Mouse (Mus musculus): ENCODE results near the gene Cx3cr1. TPM values are rescaled to one million over a fixed set of nuclear protein-coding genes. Genes with fewer than 3 reads are reported as not detected.

Gene Cx3cr1
- polyA plus RNA-seq, 1 experiment from 2014 or later = 7.8 TPM

DNA sequence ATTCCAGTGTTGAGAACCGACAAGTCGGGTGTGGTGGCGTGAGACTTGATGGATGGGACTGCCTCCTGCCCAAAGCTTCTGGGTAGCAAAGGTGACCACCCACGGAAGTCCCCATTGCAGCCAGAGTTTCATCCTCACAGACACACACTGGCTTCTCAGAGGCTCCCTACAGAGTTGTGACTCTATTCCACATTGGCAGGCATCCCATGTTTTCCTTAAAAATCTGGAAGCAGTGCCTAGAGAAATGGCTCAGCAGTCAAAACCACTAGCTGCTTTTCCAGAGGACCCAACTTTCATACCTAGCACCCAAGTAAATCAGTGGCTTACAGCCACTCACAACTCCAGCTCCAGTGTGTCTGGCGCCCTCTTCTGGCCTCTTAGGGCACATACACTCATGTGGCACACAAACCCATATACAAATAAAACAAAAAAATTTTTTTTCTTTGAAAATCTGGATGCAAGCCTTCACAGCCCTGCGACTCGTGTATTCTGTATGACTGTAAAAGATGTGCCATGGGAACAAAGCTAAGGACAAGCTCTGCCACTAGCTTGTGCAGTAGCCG is 10.9 kb upstream of the Cx3cr1 start:
- no peaks in the 10 kb centered on the region for H3K36me3 ChIP-seq
- H3K4me2 ChIP-seq (replicated peaks) = no peak overlapping the region
- 78% methylated on average over 8 of the region's 8 CpGs for WGBS
- no peaks in the 10 kb centered on the region for H3K27me3 ChIP-seq (replicated peaks)
- ATAC-seq (ENCODE audit: low FRiP score, low read depth) = no peak
- H3K4me1 ChIP-seq = no peaks in the 10 kb centered on the region
- H3K9me3 ChIP-seq = no peaks in the 10 kb centered on the region
- no peak overlapping the region for H3K27ac ChIP-seq
- H3K9ac ChIP-seq = no peak overlapping the region
- H3K4me3 ChIP-seq = no peak overlapping the region

DNA sequence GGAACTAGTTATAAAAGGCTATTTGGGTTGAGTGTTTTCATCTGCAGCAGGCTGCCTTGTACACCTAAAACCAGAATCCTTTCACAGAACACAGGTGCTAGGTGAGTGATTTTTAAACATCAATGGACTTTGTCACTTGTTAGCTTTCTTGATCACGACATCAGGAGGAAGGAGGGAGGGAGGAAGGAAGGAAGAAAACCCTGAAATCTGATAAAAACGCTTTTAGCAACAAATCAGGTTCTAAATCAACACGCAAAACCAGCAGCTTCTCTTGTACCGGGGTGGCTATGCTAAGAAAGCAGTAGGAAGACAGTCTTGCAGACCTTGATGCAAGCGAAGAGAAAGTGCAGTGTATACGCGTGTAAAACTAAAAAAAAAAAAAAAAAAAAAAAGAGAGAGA is 10.2 kb upstream of the Cx3cr1 start:
- H3K9me3 ChIP-seq = no peaks in the 10 kb centered on the region
- no peak for ATAC-seq (ENCODE audit: low FRiP score, low read depth)
- H3K9ac ChIP-seq = no peak overlapping the region
- no peaks in the 10 kb centered on the region for H3K4me1 ChIP-seq
- no peak overlapping the region for H3K4me2 ChIP-seq (replicated peaks)
- no peaks in the 10 kb centered on the region for H3K27me3 ChIP-seq (replicated peaks)
- no peaks in the 10 kb centered on the region for H3K36me3 ChIP-seq
- H3K27ac ChIP-seq = no peak overlapping the region
- H3K4me3 ChIP-seq = no peak overlapping the region
- 83% methylated on average over 7 of the region's 7 CpGs for WGBS

DNA sequence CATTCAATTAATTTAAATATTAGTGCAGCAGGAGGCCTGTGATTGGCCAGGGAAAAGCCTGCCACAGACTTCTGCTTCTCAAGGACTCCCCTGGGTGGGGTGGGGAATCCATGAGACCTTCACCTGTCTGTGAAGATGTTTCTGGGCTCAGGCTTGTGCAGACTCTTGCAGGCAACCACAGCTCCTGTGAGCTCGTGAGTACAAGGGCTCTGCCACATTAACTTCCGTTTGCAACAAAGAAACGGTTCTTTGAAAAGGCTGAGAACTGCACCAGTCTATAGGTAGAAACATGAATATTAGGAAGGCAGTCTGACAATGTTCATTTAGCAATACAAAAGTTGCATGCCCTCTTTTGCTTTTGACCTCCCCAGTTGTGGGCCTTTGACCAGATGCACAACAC is 8.6 kb upstream of the Cx3cr1 start:
- 79% methylated on average over 3 of the region's 3 CpGs for WGBS
- Histone ChIP-seq H3K4me3 (no peak overlapping the region), H3K27ac (no peak overlapping the region), H3K9me3 (no peaks in the 10 kb centered on the region), H3K4me1 (no peaks in the 10 kb centered on the region), H3K4me2 (replicated peaks) (no peak overlapping the region), H3K36me3 (no peaks in the 10 kb centered on the region), H3K9ac (no peak overlapping the region), H3K27me3 (replicated peaks) (no peaks in the 10 kb centered on the region)
- no peak for ATAC-seq (ENCODE audit: low FRiP score, low read depth)

DNA sequence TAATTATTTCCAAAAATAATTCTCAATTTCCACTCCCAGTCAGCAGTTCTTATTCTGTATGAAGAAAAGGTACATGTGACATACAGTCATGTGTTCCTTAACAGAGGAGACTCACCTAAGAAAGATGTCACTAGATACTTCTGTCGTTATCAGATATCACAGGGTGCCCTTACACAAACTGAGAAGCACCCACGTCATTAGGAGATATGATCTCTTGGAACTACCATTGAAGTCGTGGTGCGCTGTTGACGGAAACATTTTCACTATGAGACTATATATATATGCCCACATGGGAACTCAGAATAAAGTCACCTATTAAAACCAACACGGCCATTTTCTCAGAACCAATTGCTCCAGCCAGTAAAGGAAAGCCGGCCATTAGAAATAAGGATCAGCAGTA is 4.8 kb upstream of the Cx3cr1 start:
- 89% methylated on average over 7 of the region's 7 CpGs for WGBS

DNA sequence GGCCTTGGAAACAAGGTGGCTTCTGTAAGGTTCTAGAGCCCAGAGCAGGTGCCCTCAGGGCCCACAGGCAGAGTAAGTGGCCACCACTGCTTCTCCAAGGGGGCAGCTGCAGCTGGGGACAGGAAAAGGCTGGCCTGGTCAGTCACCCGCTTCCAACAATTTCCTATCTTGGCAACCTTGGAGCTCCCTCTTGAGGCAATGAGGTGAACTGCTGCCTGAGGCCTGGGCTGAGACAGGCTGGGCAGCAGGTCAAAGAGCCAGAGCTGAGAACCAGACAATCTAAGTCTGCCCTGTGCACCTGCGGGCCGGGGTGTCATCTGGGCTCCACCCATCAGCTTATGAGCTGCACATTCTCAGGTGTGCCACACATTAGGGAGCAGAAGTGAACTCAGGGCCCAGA is 3.5 kb upstream of the Cx3cr1 start:
- no peaks in the 10 kb centered on the region for H3K27me3 ChIP-seq (replicated peaks)
- H3K36me3 ChIP-seq = no peaks in the 10 kb centered on the region
- no peak overlapping the region for H3K4me2 ChIP-seq (replicated peaks)
- ATAC-seq (ENCODE audit: low FRiP score, low read depth) = no peak
- no peaks in the 10 kb centered on the region for H3K4me1 ChIP-seq
- no peak overlapping the region for H3K27ac ChIP-seq
- 34% methylated on average over 3 of the region's 3 CpGs for WGBS
- no peak overlapping the region for H3K4me3 ChIP-seq
- H3K9me3 ChIP-seq = no peaks in the 10 kb centered on the region
- H3K9ac ChIP-seq = no peak overlapping the region

More for the DNA sequence above, 4.8 kb upstream of the Cx3cr1 start:
- Histone ChIP-seq H3K9me3 (no peaks in the 10 kb centered on the region), H3K27me3 (replicated peaks) (no peaks in the 10 kb centered on the region), H3K4me3 (no peak overlapping the region), H3K4me2 (replicated peaks) (no peak overlapping the region), H3K27ac (no peak overlapping the region), H3K36me3 (no peaks in the 10 kb centered on the region), H3K9ac (no peak overlapping the region), H3K4me1 (no peaks in the 10 kb centered on the region)
- ATAC-seq (ENCODE audit: low FRiP score, low read depth) = no peak

DNA sequence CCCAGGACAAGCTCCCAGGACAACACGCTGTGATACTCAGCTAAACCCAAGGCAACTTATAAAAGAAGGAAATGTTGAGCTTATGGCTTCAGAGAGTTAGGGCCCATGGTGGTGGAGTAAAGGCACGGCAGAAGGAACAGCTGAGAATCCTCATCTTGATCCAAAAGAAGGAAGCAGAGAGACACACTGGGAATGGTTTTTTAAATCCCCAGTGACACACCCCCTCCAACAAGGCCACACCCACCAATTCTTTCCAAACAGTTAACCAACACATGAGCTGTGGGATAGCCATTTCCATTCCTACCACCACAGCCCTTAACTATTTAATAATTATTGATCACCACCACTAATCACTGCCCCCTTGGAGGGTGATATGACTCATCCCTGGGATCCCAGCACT is 1.6 kb upstream of the Cx3cr1 start:
- H3K27me3 ChIP-seq (replicated peaks) = no peaks in the 10 kb centered on the region
- no peaks in the 10 kb centered on the region for H3K36me3 ChIP-seq
- no peak overlapping the region for H3K4me2 ChIP-seq (replicated peaks)
- H3K4me1 ChIP-seq = no peaks in the 10 kb centered on the region
- ATAC-seq (ENCODE audit: low FRiP score, low read depth) = no peak
- no peak overlapping the region for H3K4me3 ChIP-seq
- no peak overlapping the region for H3K27ac ChIP-seq
- no peak overlapping the region for H3K9ac ChIP-seq
- 78% methylated on average over 2 of the region's 2 CpGs for WGBS
- H3K9me3 ChIP-seq = no peaks in the 10 kb centered on the region

DNA sequence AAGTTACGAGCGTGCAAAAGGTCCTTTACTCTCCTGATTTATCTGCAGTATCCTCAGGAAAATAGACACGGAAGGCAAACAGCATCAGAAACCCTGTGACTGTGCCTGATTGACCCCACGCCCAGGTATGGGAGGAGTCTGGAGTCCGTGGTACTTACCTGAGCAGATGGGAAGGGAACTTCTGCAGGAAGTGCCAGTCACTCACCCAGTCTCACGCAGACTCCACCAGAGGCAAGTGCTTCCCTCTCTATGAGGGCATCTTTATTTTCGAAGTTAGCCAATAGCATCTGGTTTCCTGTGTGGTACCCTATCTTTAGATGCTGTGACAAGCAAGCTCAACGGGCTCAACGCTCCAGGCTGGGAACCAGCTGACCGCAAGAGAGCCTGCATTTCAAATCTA is 1.6 kb downstream of the Cx3cr1 start:
- Histone ChIP-seq H3K4me2 (replicated peaks) (no peak overlapping the region), H3K27me3 (replicated peaks) (no peaks in the 10 kb centered on the region), H3K36me3 (no peaks in the 10 kb centered on the region), H3K9ac (no peak overlapping the region), H3K9me3 (no peaks in the 10 kb centered on the region), H3K4me3 (no peak overlapping the region), H3K4me1 (no peaks in the 10 kb centered on the region), H3K27ac (no peak overlapping the region)
- WGBS = 68% methylated on average over 10 of the region's 10 CpGs
- no peak for ATAC-seq (ENCODE audit: low FRiP score, low read depth)

DNA sequence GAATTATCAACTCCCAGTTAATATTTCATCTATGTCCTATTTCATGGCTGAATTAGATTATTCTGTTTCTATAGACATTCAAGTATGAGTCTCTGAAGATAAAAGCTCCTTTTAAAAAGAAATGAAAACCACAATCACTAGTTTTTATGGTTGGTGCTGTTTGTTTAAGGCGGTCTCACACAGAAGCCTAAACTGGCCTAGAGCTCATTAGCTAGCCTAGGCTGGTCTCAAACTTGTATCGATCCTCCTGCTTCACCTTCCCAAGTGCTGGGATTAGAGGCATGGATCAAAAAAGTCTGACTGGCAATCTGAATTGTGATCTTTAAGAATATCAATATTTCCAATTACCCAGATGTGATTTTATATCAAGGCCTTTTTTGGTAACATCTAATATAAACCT is 2.1 kb downstream of the Cx3cr1 start:
- Histone ChIP-seq H3K27ac (no peak overlapping the region), H3K9me3 (no peaks in the 10 kb centered on the region), H3K9ac (no peak overlapping the region), H3K4me1 (no peaks in the 10 kb centered on the region), H3K4me3 (no peak overlapping the region), H3K36me3 (no peaks in the 10 kb centered on the region), H3K4me2 (replicated peaks) (no peak overlapping the region), H3K27me3 (replicated peaks) (no peaks in the 10 kb centered on the region)
- WGBS = 84% methylated on average over 2 of the region's 2 CpGs
- no peak for ATAC-seq (ENCODE audit: low FRiP score, low read depth)

DNA sequence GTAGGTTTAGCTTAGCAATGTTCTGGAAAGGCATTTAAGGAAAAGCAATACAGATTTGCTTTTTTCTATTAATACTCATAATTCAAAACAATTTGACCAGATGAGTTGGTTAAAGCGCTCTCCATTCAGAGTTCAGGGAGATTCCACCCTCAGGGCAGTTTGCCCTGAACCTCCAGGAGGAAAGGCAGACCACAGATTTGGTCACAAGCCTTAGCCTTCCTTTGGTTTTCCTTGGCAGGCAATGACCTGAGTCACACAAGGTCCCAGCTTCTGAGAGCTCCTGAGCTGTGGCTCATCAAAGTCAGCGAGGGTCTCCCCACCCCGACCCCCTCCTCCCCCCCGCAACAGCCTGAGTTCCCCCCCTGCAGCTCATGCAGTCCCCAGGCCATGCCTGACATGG is 5.4 kb downstream of the Cx3cr1 start:
- H3K4me3 ChIP-seq = no peak overlapping the region
- no peaks in the 10 kb centered on the region for H3K36me3 ChIP-seq
- WGBS = 89% methylated on average over 4 of the region's 4 CpGs
- no peaks in the 10 kb centered on the region for H3K27me3 ChIP-seq (replicated peaks)
- no peaks in the 10 kb centered on the region for H3K9me3 ChIP-seq
- H3K4me2 ChIP-seq (replicated peaks) = no peak overlapping the region
- H3K9ac ChIP-seq = no peak overlapping the region
- no peaks in the 10 kb centered on the region for H3K4me1 ChIP-seq
- no peak overlapping the region for H3K27ac ChIP-seq
- ATAC-seq (ENCODE audit: low FRiP score, low read depth) = no peak

DNA sequence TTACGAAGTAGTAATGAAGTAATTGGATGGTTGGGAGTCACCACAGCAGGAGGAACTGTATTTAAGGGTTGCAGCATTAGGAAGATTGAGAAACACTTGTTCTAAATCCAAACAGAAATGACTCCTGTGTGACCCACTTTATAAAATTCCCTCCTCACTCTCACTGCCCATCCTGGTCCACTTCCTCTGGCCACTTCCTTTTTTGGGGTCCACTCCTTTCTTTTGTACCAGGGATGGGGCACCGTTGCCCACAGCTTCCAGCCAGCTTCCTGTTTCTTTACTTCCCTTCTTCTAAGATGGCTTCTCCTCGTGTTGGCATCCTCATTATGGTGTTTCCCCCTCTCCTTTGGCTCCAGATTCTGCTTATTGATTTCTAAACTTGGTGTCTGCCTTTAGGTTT is 10.9 kb downstream of the Cx3cr1 start:
- H3K4me2 ChIP-seq (replicated peaks) = no peak overlapping the region
- H3K27me3 ChIP-seq (replicated peaks) = no peaks in the 10 kb centered on the region
- 0 out of 2 replicates have a peak, but pooled peaks cover 3% of the 10 kb centered on the region for H3K4me1 ChIP-seq
- WGBS = 74% methylated on average over 3 of the region's 3 CpGs
- ATAC-seq (ENCODE audit: low FRiP score, low read depth) = no peak
- no peak overlapping the region for H3K9ac ChIP-seq
- no peaks in the 10 kb centered on the region for H3K36me3 ChIP-seq
- no peak overlapping the region for H3K27ac ChIP-seq
- H3K4me3 ChIP-seq = no peak overlapping the region
- H3K9me3 ChIP-seq = no peaks in the 10 kb centered on the region

DNA sequence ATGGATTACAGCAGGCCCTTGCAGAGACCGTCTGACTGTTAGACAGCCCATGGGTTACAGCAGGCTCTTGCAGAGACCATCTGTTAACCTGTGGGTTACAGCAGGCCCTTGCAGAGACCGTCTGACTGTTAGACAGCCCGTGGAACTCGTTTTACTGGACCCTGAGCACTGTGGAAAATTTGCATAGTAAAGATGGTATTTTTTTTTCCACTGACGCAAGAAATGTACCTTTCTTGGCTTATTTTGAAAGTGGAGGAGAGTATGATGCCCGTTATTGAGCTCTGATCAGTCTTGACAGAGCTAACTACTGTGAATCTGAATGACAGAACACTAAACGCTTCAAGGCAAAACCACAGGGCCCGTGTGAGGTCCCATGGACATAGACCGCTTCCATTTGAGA is 13.5 kb downstream of the Cx3cr1 start:
- Histone ChIP-seq H3K9ac (no peak overlapping the region), H3K4me3 (no peak overlapping the region), H3K36me3 (no peaks in the 10 kb centered on the region), H3K9me3 (no peaks in the 10 kb centered on the region), H3K4me2 (replicated peaks) (no peak overlapping the region), H3K27me3 (replicated peaks) (no peaks in the 10 kb centered on the region), H3K4me1 (0 out of 2 replicates have a peak, but pooled peaks cover 3% of the 10 kb centered on the region), H3K27ac (no peak overlapping the region)
- 83% methylated on average over 9 of the region's 9 CpGs for WGBS
- ATAC-seq (ENCODE audit: low FRiP score, low read depth) = no peak

DNA sequence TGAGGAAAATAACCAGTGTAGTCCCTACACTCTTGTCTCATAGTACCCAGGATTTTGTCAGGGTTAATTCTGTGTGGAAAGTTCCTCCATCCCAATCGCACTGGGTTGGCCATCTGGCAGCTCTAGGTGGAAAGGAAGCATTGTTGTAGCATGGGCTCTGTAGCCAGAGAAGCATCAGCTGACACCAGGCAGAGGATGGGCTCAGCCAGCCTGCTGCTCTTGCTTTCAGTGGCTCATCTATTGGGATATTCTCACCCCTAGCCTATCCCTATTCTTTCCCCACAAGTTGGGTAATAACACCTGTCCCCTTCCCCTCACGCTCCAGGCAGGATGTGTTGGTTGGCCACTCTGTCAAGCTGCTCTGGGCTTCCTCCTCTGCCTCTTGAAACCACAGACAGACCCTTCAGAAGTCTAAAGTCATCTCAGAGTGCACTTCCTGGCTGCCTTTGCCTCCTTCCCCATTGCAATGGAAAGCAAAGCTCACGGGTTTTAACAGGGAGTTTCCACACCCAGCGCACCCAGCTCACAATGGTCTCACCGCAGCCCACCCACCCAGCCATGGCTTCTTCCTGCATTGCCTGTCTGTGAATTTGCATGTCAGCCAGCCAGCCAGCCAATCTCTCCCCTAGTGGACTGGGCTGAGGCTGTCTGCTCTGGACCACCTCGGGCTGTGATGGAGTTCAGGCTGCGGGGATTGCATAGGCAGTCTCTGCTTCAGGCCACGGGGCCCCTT is 15.0 kb downstream of the Cx3cr1 start:
- H3K4me2 ChIP-seq (replicated peaks) = no peak overlapping the region
- H3K4me1 ChIP-seq = 0 out of 2 replicates have a peak, but pooled peaks cover 3% of the 10 kb centered on the region
- 0 out of 2 replicates have a peak overlapping the region, but pooled peaks have one; percentile 3 for H3K9ac ChIP-seq
- no peaks in the 10 kb centered on the region for H3K36me3 ChIP-seq
- no peak overlapping the region for H3K4me3 ChIP-seq
- no peak for ATAC-seq (ENCODE audit: low FRiP score, low read depth)
- WGBS = 53% methylated on average over 8 of the region's 8 CpGs
- no peaks in the 10 kb centered on the region for H3K9me3 ChIP-seq
- H3K27me3 ChIP-seq (replicated peaks) = no peaks in the 10 kb centered on the region
- H3K27ac ChIP-seq = no peak overlapping the region

DNA sequence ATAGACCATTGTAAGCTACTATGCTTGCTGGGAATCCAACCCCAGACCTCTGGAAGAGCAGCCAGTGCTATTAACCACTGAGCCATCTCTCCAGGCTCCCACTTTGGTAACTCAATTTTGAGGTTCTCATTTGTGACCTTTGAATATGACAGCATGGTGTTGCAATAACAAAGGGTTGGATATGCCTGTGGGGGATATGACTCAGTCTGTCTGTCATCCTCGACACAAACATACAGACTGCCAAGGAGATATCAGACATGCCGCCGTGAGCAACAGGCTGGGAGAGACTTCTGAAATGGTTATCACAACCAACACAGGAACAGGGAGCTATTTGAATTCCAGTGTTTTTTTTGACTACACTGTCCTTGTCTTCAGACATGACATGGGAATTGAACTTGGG is 20.3 kb downstream of the Cx3cr1 start:
- Histone ChIP-seq H3K4me2 (replicated peaks) (no peak overlapping the region), H3K27me3 (replicated peaks) (no peaks in the 10 kb centered on the region), H3K36me3 (no peaks in the 10 kb centered on the region), H3K9me3 (no peaks in the 10 kb centered on the region), H3K4me1 (no peaks in the 10 kb centered on the region), H3K27ac (no peak overlapping the region), H3K9ac (no peak overlapping the region), H3K4me3 (no peak overlapping the region)
- WGBS = 85% methylated on average over 3 of the region's 3 CpGs
- ATAC-seq (ENCODE audit: low FRiP score, low read depth) = no peak

All from neural tube, embryonic 12.5 days (tissue).